Mouse (Mus musculus) lung, postnatal 25 days (tissue): Measurements from ENCODE around the gene Phldb3.
"Not testable (repeated sequence)": the region's sequence is repeated elsewhere in the genome, so short reads cannot be mapped to it uniquely, and the experiment has no call there.

Experiments
- DNase-seq: peaks from one replicate; pipeline ENCODE4 v3.0.0; 2022; ENCODE audit warnings: low spot score

Gene Phldb3

GRCm38 (mm10) chr7:24594309-24594803 is 16.2 kb upstream of the Phldb3 start:
- DNase-seq: no peak

DNA sequence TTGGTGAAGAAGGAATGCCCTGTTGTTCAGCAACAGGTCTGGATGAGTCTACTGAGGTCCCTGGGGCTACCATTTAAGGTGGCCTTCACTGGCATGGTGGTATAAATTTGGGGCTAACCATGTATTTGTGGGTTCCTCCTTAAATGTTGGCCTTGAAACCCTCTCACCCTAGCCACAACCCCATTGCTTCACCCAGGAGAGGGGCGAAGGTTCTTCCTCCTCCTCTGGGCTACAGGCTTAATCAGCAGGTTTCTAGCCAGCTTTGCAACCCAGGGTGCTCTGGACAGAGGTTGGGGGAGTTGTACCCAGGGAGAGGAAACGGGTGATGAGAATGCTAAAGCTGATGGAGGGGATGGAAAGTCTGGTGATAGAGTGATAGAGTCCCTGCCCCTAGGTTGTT is 15.1 kb upstream of the Phldb3 start:
- DNase-seq: no peak

- no peak for DNase-seq
These were observed 12.4 kb upstream of the Phldb3 start for GRCm38 (mm10) chr7:24598121-24598520.

DNA sequence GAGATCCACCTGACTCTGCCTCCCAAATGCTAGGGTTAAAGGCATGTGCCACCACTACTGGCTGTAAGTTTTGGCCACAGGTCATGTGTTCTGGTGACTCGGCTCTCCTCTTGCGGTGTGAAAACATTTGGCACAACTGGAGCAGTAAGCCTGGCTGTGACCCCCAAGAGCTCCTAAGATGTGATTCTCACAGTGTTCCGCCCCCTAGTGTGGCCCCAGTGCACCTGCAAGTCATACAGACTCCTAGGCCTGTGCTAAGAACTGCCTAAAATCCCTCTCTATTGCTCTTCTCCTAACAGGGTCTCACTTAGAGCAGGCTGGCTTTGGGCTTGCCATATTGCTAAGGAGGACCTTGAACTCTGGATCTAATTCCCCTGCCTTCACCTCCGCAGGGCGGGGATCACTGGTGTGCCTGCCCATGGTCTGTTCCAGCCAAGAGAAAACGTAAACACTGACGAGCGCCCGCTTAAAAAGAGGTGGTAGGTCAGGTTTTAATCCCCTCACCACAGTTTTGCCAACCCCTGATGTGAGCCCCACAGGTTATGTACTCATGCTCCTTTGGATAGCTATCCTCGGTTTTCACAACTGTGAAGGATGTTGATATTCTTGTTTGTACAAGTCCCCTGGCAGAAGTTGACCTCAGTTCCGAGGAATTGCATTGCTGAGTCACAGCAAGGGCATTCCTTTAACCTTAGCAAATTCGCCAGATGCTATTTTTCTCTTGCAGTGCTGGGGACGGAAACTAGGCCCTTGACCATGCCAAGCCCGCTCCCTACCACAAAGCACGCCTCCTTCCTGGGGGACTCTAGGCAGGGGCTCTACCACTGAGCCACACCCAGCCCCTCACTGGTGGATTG is 11.1 kb upstream of the Phldb3 start:
- DNase-seq: peak; percentile 54

DNA sequence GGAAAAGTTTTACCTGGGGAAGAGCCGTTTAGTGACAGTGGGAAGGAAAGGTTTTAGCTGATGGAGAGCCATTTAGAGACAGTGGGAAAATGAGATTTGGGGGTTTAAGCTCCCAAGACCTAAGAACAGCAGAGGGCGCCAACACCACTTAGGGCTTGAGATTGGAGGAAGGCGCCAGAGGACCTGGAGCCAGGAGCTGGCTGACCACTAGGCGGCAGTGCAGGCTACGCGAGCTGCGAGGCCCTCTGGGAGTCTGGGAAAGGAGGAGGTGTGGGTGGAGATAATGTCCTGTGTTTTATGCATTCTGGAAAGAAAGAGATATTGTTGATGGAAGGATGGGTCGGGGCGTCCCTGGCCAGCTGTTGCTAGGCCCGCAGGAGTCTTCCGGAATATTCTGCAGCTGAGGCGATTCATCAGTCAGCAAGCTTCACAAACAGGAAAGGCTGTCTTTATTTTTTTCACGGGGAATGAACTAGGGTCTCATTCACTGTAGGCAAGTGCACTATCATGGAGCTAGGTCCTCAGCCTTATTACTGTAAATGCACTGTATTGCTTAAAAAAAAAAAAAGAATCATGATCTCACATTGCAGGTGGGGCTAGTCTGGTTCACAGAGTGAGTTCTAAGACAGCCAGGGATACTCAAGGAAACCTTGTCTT is 9.5 kb upstream of the Phldb3 start:
- peak; percentile 96 for DNase-seq

GRCm38 (mm10) chr7:24605561-24605960 is 5.0 kb upstream of the Phldb3 start:
- no peak for DNase-seq

GRCm38 (mm10) chr7:24606046-24606445 is 4.5 kb upstream of the Phldb3 start:
- no peak for DNase-seq

DNA sequence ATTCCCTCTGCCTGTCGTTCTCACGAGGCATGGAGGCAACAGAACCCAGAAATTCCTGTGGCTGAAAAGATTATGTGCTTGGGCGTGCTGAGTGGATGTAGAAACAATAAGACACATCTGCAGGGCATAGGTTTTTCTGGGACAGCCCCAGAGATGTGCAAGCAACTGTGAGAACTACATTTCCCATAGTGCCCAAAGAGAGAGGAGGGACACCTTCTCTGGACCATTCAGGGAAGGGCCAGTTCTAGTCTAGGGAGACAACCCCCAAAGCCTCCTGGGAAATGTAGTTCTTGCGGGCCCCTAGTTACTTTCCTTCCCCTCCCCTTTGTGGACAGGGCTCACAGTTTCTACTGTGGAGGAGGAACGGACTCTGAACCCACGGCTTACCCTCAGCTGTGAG is 2.5 kb upstream of the Phldb3 start:
- peak; percentile 84 for DNase-seq

DNA sequence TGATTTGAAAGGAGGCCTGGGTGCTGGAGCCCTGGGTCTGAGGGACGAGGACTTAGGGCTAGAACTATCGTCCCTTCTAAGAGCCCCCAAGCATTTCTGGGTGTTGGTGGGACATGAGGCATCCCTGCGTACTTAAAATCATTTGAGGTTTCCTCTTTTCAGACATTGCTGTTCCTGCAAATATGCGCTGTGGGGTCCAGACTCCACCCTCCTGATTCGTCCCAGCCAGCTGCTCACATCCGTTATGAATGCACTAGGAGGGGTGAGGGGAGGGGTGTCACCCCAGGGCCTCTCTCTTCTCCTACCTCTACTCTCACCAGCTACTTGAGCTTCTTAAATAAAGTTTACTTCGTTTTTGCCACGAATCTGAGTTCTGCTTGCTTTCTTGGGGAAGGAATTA is 2.0 kb upstream of the Phldb3 start:
- no peak for DNase-seq

DNA sequence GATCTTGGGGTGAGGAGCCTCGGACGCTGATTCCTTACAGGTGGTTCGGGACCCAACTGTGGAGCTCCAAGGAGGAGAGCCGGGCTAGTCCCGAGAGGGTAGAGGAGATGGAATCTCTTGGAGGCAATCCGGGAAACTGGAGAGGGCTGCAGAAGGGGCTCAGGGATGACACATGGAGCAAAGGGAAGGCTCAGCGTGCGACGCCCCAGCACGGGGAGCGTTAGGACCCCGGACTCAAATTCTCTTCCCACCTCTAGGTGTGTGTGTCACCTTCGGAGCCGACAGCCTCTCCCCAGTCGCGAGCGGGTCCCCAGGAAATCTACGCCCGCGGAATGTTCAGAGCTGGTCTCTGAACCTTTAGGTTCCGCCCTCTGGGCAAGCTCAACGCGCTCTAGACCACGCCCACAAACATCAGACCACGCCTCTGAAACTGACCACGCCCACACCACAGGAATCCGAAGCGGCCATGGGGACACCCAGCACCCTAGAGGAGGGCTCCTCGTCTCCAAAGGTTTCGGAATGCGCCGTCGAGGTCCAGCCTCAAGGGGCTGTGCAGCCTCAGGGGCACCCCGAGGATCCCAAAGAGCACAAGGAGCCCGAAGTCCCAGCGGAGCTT is 424 bp downstream of the Phldb3 start:
- peak; percentile 95 for DNase-seq

GRCm38 (mm10) chr7:24611709-24612108 is 1.1 kb downstream of the Phldb3 start:
- DNase-seq: no peak

DNA sequence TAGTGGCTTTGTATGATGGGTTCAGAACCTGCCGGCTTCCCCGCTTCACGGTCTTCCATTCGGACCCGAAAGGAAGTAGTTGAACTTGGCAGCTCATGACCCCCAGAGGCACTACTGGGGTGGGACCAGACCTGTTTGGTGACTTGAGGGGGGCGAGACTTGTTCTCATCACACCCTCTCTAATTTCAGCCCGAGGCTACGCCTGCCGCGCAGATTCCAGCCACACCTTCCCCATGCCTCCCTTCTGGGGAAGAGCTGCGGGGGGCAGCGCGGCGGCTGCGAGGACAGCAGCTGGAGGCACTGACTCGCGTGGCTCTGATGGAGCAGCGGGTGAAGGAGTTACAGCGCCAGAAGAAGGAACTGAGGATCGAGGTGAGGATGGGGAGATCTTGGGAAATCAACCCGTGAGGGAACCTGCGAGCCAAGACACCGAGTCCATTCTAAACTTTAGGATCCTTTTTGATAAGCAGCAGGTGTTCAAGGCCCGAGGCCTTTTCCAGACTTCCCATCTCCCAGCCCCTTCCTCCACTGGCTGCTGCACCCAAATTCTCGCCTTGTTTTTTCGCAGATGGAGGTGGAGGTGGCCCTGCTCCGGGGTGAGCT is 1.8 kb downstream of the Phldb3 start:
- no peak for DNase-seq

- no peak for DNase-seq
These were observed 4.3 kb downstream of the Phldb3 start for GRCm38 (mm10) chr7:24614816-24615215.

DNA sequence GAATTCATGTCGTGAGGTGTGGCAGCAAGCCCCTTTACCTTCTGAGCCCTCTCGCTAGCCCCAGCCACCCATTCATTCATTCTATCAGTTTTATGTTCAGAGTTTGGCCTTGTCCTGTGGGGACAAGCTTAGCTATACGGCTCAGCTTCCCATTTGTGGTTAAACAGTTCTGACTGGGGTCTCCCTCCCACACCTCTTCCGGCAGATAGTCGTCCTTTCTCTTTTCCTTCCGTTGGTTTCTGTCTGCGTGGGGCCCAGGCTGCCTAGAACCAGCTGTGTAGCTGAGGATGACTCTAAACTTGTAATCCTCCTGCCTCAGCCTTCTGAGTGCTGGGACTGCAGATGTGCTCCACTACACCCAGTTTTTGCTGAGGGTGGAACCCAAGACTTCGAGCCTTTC is 7.2 kb downstream of the Phldb3 start:
- DNase-seq: no peak

DNA sequence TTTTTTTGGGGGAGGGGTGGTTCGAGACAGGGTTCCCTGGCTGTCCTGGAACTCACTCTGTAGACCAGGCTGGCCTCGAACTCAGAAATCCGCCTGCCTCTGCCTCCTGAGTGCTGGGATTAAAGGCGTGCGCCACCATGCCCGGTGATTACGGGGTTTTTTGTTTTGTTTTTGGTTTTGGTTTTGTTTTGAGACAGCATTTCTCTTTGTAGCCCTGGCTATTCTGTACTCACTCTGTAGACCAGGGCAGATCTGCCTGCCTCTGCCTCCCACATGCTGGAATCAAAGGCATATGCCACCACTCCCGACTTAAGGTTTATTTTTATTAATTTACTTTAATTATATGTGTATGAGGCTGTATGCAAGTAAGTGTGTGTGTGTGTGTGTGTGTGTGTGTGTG is 7.8 kb downstream of the Phldb3 start:
- DNase-seq: not testable (repeated sequence)

- DNase-seq: no peak
These were observed 9.3 kb downstream of the Phldb3 start for GRCm38 (mm10) chr7:24619671-24620397.

DNA sequence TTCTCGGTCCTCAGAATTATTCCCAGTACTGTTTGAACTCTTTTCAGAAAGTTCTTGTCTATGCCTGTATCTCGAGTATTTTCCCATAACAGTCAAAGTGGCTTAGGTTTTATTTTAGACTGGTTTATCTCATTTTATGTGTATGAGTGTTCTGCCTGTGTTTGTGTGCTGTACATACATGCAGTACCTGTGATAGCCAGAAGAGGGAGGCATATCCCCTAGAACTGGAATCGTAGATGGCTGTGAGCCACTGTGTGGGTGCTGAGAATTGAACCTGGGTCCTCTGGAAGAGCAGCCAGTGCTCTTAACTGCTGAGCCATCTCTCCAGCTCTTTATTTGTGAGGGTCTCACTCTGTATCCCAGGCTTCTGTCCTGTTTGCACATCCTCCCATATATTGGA is 10.6 kb downstream of the Phldb3 start:
- no peak for DNase-seq

GRCm38 (mm10) chr7:24622967-24623366 is 12.4 kb downstream of the Phldb3 start:
- DNase-seq: no peak

DNA sequence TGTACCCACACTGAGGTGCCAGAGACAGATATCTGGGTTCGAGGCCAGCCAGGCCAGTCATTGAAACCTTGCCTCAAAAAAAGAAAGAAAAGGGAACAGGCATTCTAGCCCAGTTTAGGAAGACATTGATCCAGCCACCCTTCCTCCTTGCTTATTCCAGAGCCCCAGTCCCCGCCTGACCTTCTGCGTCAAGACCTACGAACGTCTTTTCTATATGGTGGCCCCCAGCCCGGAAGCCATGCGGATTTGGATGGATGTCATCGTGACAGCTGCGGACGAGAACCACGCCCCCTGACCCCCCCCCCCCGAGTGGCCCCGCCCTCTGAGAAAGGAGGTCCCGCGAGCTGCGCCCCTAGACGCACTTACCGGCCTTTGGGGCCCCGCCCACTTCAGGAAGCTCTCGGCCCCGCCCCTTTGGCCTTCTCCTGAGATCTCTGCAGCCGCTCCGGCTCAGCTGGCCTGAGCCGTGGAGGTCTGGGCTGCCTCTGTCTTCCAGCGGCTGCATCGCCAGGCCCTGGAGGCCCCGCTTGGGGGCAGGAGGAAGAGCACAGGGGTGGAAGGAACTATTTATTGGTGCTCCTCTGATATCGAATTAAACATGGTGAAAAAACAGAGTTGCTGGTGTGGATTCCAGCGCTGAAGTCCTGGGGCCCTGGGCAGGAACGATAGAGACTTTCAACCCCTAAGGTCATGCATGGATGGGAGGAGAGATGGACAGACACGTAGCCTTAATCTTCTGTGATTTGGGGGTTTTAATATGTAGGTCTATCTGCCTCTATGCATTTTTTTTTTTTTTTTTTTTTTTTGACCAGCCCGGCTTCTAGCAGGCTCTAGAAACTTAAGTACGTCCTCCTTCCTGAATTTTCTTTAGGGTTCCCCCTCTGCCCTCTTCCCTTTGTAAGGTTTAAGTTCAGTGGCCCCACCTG is 18.4 kb downstream of the Phldb3 start:
- DNase-seq: peak; percentile 88

GRCm38 (mm10) chr7:24629672-24630071 is 19.1 kb downstream of the Phldb3 start:
- no peak for DNase-seq
